Mouse (Mus musculus): ENCODE data around the gene Uqcrq. TPM values are rescaled to one million over a fixed set of nuclear protein-coding genes. Genes with fewer than 3 reads are reported as not detected.

The Uqcrq gene
- total and polyA plus RNA-seq, 3 experiments = 30.4 to 193 (median 67.6) TPM

DNA sequence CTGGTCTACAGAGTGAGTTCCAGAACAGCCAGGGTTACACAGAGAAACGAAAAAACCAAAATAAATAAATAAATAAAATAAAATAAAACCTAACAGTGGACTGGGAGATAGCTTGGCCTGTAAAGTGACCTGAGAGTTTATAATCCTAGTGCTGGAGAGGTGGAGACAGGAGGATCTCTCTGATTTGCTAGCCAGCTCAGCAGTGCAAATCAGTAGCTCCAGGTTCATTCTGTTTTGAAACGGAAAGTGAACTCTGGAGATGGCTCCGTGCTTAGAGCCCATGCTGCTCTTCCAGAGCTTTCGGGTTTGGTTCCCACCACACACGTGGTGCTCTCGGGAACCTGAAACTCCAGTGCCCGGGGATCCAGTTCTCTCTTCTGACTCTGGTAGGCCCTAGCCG, 17.4 kb upstream of the Uqcrq start:
- Histone ChIP-seq H3K4me1 (ENCODE audit: insufficient read depth, low read depth, low read length) (peaks cover 9% of the 10 kb centered on the region; the same call in 1 of the 2 replicates), H3K9me3 (replicated peaks) (no peaks in the 10 kb centered on the region), H3K4me3 (ENCODE audit: low read depth, low read length) (no peak overlapping the region), H3K27me3 (ENCODE audit: insufficient read depth, low read length) (peaks cover 41% of the 10 kb centered on the region), H3K36me3 (replicated peaks) (no peaks in the 10 kb centered on the region)
- TF ChIP-seq GATA1 (IDR thresholded peaks at IDR 0.05; ENCODE audit: borderline replicate concordance, low read length) (no peak), TAL1 (conservative IDR thresholded peaks at IDR 0.05; ENCODE audit: low read depth, low read length) (no peak), CTCF (IDR thresholded peaks at IDR 0.05; ENCODE audit: low read depth, low read length) (no peak), GATA2 (IDR thresholded peaks at IDR 0.05; ENCODE audit: borderline replicate concordance, low read depth, low read length) (no peak), POLR2AphosphoS5 (IDR thresholded peaks at IDR 0.05; ENCODE audit: insufficient replicate concordance, low read depth, low read length) (no peak)
- no peak for DNase-seq (ENCODE audit: low spot score)
- ATAC-seq (ENCODE audit: extremely low read depth, insufficient number of reproducible peaks, low FRiP score, poor library complexity, severe bottlenecking) = no peak

DNA sequence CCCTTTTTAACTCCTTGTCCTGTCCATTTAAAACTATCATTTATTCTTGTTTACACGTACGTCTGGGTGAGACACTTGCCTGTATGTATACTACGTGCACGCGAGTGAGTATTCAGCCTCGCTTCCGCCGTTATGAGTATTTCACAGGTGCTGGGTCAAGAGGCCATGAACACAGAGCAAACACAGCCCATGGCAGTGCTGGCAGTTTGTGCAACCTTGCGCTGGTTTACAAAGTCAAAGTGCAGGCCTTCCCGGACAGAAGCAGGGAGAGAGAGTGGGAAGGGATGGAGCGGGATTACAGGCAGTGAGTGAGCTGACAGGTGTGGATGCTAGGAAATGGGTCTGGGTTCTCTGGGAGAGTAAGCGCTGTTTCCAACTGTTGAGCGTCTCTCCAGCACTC, 15.6 kb upstream of the Uqcrq start:
- no peaks in the 10 kb centered on the region for H3K36me3 ChIP-seq (replicated peaks)
- H3K4me3 ChIP-seq (ENCODE audit: low read depth, low read length) = no peak overlapping the region
- ATAC-seq (ENCODE audit: extremely low read depth, insufficient number of reproducible peaks, low FRiP score, poor library complexity, severe bottlenecking) = no peak
- no peak for DNase-seq (ENCODE audit: low spot score)
- H3K4me1 ChIP-seq (ENCODE audit: insufficient read depth, low read depth, low read length) = peaks cover 16% of the 10 kb centered on the region
- H3K27me3 ChIP-seq (ENCODE audit: insufficient read depth, low read length) = peaks cover 25% of the 10 kb centered on the region
- no peak for TF ChIP-seq TAL1 (conservative IDR thresholded peaks at IDR 0.05; ENCODE audit: low read depth, low read length)
- no peak for TF ChIP-seq GATA2 (IDR thresholded peaks at IDR 0.05; ENCODE audit: borderline replicate concordance, low read depth, low read length)
- no peak for TF ChIP-seq CTCF (IDR thresholded peaks at IDR 0.05; ENCODE audit: low read depth, low read length)
- no peak for TF ChIP-seq GATA1 (IDR thresholded peaks at IDR 0.05; ENCODE audit: borderline replicate concordance, low read length)
- TF ChIP-seq POLR2AphosphoS5 (IDR thresholded peaks at IDR 0.05; ENCODE audit: insufficient replicate concordance, low read depth, low read length) = no peak
- H3K9me3 ChIP-seq (replicated peaks) = no peaks in the 10 kb centered on the region

DNA sequence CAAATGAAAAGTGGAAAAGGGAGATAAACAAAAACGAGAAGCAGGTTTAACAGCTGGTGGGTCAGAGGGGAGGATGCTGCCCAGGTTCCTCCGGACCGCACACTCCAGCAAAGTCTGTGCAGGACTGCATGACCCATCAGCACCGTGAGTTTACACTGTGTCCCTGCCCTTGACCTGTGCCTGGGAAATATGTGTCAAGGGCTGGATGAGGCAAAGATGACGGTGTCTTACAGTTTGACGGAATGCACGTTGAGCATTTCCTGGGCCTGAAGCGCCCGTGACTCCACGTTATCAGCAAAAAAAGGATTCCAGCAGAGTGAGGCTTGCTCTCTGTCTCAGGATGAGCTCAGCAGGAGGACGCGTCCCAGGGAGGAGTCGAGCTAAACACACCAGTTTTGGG, 14.9 kb upstream of the Uqcrq start:
- ATAC-seq (ENCODE audit: extremely low read depth, insufficient number of reproducible peaks, low FRiP score, poor library complexity, severe bottlenecking) (no peak), DNase-seq (ENCODE audit: low spot score) (no peak)
- H3K27me3 ChIP-seq (ENCODE audit: insufficient read depth, low read length) = peaks cover 21% of the 10 kb centered on the region
- H3K4me3 ChIP-seq (ENCODE audit: low read depth, low read length) = no peak overlapping the region
- peaks cover 16% of the 10 kb centered on the region for H3K4me1 ChIP-seq (ENCODE audit: insufficient read depth, low read depth, low read length)
- H3K9me3 ChIP-seq (replicated peaks) = no peaks in the 10 kb centered on the region
- no peaks in the 10 kb centered on the region for H3K36me3 ChIP-seq (replicated peaks)
- no peak for TF ChIP-seq GATA2 (IDR thresholded peaks at IDR 0.05; ENCODE audit: borderline replicate concordance, low read depth, low read length)
- TF ChIP-seq CTCF (IDR thresholded peaks at IDR 0.05; ENCODE audit: low read depth, low read length) = no peak
- TF ChIP-seq TAL1 (conservative IDR thresholded peaks at IDR 0.05; ENCODE audit: low read depth, low read length) = no peak
- no peak for TF ChIP-seq GATA1 (IDR thresholded peaks at IDR 0.05; ENCODE audit: borderline replicate concordance, low read length)
- no peak for TF ChIP-seq POLR2AphosphoS5 (IDR thresholded peaks at IDR 0.05; ENCODE audit: insufficient replicate concordance, low read depth, low read length)

DNA sequence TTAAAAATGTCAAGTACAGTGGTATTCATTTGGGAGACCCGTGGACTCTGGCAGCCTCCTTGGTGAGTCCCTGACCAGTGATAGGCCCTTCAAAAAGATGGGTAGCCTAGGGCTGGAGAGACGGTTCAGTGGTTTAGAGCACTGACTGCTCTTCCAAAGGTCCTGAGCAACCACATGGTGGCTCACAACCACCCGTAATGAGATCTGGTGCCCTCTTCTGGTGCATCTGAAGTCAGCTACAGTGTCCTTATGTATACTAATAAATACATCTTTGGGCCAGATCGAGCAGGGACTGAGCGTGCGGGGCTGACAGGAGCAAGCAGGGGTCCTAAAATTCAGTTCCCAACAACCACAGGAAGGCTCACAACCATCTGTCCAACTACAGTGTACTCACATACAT, 13.2 kb upstream of the Uqcrq start:
- Histone ChIP-seq H3K27me3 (ENCODE audit: insufficient read depth, low read length) (peaks cover 14% of the 10 kb centered on the region), H3K4me3 (ENCODE audit: low read depth, low read length) (no peak overlapping the region; the same call in 1 of the 2 replicates), H3K36me3 (replicated peaks) (no peaks in the 10 kb centered on the region), H3K4me1 (ENCODE audit: insufficient read depth, low read depth, low read length) (peaks cover 16% of the 10 kb centered on the region), H3K9me3 (replicated peaks) (no peaks in the 10 kb centered on the region)
- TF ChIP-seq CTCF (IDR thresholded peaks at IDR 0.05; ENCODE audit: low read depth, low read length) (no peak), GATA1 (IDR thresholded peaks at IDR 0.05; ENCODE audit: borderline replicate concordance, low read length) (no peak), TAL1 (conservative IDR thresholded peaks at IDR 0.05; ENCODE audit: low read depth, low read length) (no peak), POLR2AphosphoS5 (IDR thresholded peaks at IDR 0.05; ENCODE audit: insufficient replicate concordance, low read depth, low read length) (no peak), GATA2 (IDR thresholded peaks at IDR 0.05; ENCODE audit: borderline replicate concordance, low read depth, low read length) (no peak)
- DNase-seq (ENCODE audit: low spot score) (no peak), ATAC-seq (ENCODE audit: extremely low read depth, insufficient number of reproducible peaks, low FRiP score, poor library complexity, severe bottlenecking) (no peak)

DNA sequence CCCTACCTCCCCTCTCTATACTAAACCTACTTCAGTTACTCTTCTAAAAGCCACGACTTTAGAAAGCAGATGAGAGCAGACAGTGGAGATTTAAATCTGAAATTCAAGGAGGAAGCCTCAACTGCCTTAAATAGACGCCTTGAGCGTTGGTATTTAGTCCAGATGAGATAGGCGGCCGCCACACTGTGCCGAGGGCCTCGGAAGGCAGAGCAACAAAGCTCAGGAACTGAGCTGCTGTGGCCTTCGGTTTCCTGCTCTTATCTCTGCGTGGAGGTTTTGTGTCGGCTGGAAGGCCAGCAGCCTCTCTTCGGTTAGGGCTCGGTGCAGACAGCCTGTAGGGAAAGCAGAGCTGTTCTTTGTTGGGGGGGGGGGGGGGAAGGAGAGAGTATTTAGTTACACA, 11.3 kb upstream of the Uqcrq start:
- Histone ChIP-seq H3K27me3 (ENCODE audit: insufficient read depth, low read length) (peaks cover 22% of the 10 kb centered on the region), H3K36me3 (replicated peaks) (no peaks in the 10 kb centered on the region), H3K4me3 (ENCODE audit: low read depth, low read length) (no peak overlapping the region; the same call in 1 of the 2 replicates), H3K4me1 (ENCODE audit: insufficient read depth, low read depth, low read length) (peaks cover 16% of the 10 kb centered on the region), H3K9me3 (replicated peaks) (no peaks in the 10 kb centered on the region)
- DNase-seq (ENCODE audit: low spot score) (no peak), ATAC-seq (ENCODE audit: extremely low read depth, insufficient number of reproducible peaks, low FRiP score, poor library complexity, severe bottlenecking) (no peak)
- no peak for TF ChIP-seq CTCF (IDR thresholded peaks at IDR 0.05; ENCODE audit: low read depth, low read length)
- no peak for TF ChIP-seq GATA2 (IDR thresholded peaks at IDR 0.05; ENCODE audit: borderline replicate concordance, low read depth, low read length)
- no peak for TF ChIP-seq TAL1 (conservative IDR thresholded peaks at IDR 0.05; ENCODE audit: low read depth, low read length)
- TF ChIP-seq GATA1 (IDR thresholded peaks at IDR 0.05; ENCODE audit: borderline replicate concordance, low read length) = no peak
- no peak for TF ChIP-seq POLR2AphosphoS5 (IDR thresholded peaks at IDR 0.05; ENCODE audit: insufficient replicate concordance, low read depth, low read length)

DNA sequence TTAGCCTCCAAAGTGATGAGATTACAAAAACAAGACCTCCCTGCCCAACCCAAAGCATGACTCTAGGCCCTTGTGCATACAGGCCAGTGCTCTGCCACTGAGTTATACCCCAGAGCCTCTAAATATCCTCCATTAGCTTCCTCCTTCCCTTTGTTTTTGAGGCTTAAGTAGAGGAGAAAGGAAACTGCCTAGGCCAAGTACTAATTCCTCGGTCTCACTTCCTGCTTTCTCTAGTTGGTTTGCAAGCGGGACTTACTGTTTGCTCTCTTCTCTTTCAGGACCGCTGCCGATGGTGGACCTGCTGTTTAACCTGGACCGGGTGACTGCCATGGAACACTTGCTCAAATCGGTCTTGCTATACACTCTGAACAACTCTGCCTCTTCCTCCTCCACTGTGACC, 5.7 kb upstream of the Uqcrq start:
- ATAC-seq (ENCODE audit: extremely low read depth, insufficient number of reproducible peaks, low FRiP score, poor library complexity, severe bottlenecking) (no peak), DNase-seq (ENCODE audit: low spot score) (no peak)
- H3K4me1 ChIP-seq (ENCODE audit: insufficient read depth, low read depth, low read length) = peaks cover 45% of the 10 kb centered on the region
- TF ChIP-seq GATA2 (IDR thresholded peaks at IDR 0.05; ENCODE audit: borderline replicate concordance, low read depth, low read length) = no peak
- peaks cover 25% of the 10 kb centered on the region for H3K27me3 ChIP-seq (ENCODE audit: insufficient read depth, low read length)
- no peaks in the 10 kb centered on the region for H3K9me3 ChIP-seq (replicated peaks)
- H3K36me3 ChIP-seq (replicated peaks) = no peaks in the 10 kb centered on the region
- H3K4me3 ChIP-seq (ENCODE audit: low read depth, low read length) = no peak overlapping the region

DNA sequence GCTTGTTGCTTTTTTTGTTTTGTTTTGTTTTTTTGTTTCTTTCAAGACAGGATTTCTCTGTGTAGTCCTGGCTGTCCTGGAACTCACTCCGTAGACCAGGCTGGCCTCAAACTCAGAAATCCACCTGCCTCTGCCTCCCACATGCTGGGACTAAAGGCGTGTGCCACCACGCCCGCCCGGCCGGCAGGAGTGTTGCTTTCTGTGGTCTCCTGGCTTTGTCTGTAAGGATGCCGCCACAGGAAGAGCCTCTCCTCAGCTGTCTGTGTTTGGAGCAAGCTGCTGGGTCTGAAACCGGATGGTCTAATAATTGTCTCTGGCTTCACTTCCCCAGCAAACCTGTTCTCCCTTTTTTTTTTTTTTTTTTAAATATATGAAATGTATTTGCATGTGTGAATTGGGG, 4.9 kb upstream of the Uqcrq start:
- DNase-seq (ENCODE audit: low spot score) = no peak
- ATAC-seq (ENCODE audit: extremely low read depth, insufficient number of reproducible peaks, low FRiP score, poor library complexity, severe bottlenecking) = no peak
- no peak for TF ChIP-seq GATA2 (IDR thresholded peaks at IDR 0.05; ENCODE audit: borderline replicate concordance, low read depth, low read length)
- TF ChIP-seq TAL1 (conservative IDR thresholded peaks at IDR 0.05; ENCODE audit: low read depth, low read length) = no peak
- no peak for TF ChIP-seq POLR2AphosphoS5 (IDR thresholded peaks at IDR 0.05; ENCODE audit: insufficient replicate concordance, low read depth, low read length)
- TF ChIP-seq CTCF (IDR thresholded peaks at IDR 0.05; ENCODE audit: low read depth, low read length) = no peak
- TF ChIP-seq GATA1 (IDR thresholded peaks at IDR 0.05; ENCODE audit: borderline replicate concordance, low read length) = no peak
- Histone ChIP-seq H3K4me1 (ENCODE audit: insufficient read depth, low read depth, low read length) (peaks cover 47% of the 10 kb centered on the region), H3K27me3 (ENCODE audit: insufficient read depth, low read length) (peaks cover 23% of the 10 kb centered on the region), H3K4me3 (ENCODE audit: low read depth, low read length) (no peak overlapping the region), H3K9me3 (replicated peaks) (no peaks in the 10 kb centered on the region), H3K36me3 (replicated peaks) (no peaks in the 10 kb centered on the region)

All from G1E (cell line).